Mouse (Mus musculus) C2C12 (cell line): ENCODE results near the gene Nap1l5.

Source experiments
- CTCF ChIP-seq: IDR thresholded peaks from one replicate; pipeline ENCODE4 v1.5.1; 2011; ENCODE audit not compliant: control insufficient read depth, insufficient read depth, insufficient read length
- MAX ChIP-seq: IDR thresholded peaks from one replicate; pipeline ENCODE4 v1.6.1; 2011; ENCODE audit warnings: mild to moderate bottlenecking, control low read depth

- TF ChIP-seq CTCF: no peak
- no peak for TF ChIP-seq MAX
Observed at GRCm38 (mm10) chr6:58855676-58856367, 51.1 kb downstream of the Nap1l5 start.
